Mouse (Mus musculus): ENCODE measurements around the gene Prim2. TPM values are rescaled to one million over a fixed set of nuclear protein-coding genes. Genes with fewer than 3 reads are reported as not detected.

Prim2 gene
- polyA plus RNA-seq, 1 experiment = 0.91 TPM

- H3K4me1 ChIP-seq (ENCODE audit: control insufficient read depth) = peaks cover 10% of the 10 kb centered on the region
- TF ChIP-seq GATA1 (IDR thresholded peaks at IDR 0.05; ENCODE audit: low read length) (no peak), TAL1 (IDR thresholded peaks at IDR 0.05; ENCODE audit: low read length) (no peak)
- peaks cover 26% of the 10 kb centered on the region for H3K36me3 ChIP-seq (ENCODE audit: control insufficient read depth)
- no peak overlapping the region for H3K4me3 ChIP-seq (replicated peaks)
- H3K27me3 ChIP-seq (ENCODE audit: control insufficient read depth) = no peaks in the 10 kb centered on the region
- H3K9me3 ChIP-seq (ENCODE audit: control insufficient read depth, low read length) = no peaks in the 10 kb centered on the region
These were observed 106.0 kb downstream of the Prim2 start for GRCm38 (mm10) chr1:33563611-33564010.

GRCm38 (mm10) chr1:33556638-33557037 is 113.0 kb downstream of the Prim2 start:
- no peak overlapping the region for H3K4me3 ChIP-seq (replicated peaks)
- no peaks in the 10 kb centered on the region for H3K27me3 ChIP-seq (ENCODE audit: control insufficient read depth)
- no peaks in the 10 kb centered on the region for H3K9me3 ChIP-seq (ENCODE audit: control insufficient read depth, low read length)
- TF ChIP-seq TAL1 (IDR thresholded peaks at IDR 0.05; ENCODE audit: low read length) (no peak), GATA1 (IDR thresholded peaks at IDR 0.05; ENCODE audit: low read length) (no peak)
- no peaks in the 10 kb centered on the region for H3K4me1 ChIP-seq (ENCODE audit: control insufficient read depth)
- H3K36me3 ChIP-seq (ENCODE audit: control insufficient read depth) = peaks cover 16% of the 10 kb centered on the region

- Histone ChIP-seq H3K4me1 (ENCODE audit: control insufficient read depth) (no peaks in the 10 kb centered on the region), H3K27me3 (ENCODE audit: control insufficient read depth) (no peaks in the 10 kb centered on the region), H3K4me3 (replicated peaks) (no peak overlapping the region), H3K9me3 (ENCODE audit: control insufficient read depth, low read length) (peaks cover 4% of the 10 kb centered on the region; the same call in 1 of the 2 replicates), H3K36me3 (ENCODE audit: control insufficient read depth) (peaks cover 20% of the 10 kb centered on the region)
- TF ChIP-seq TAL1 (IDR thresholded peaks at IDR 0.05; ENCODE audit: low read length) (no peak), GATA1 (IDR thresholded peaks at IDR 0.05; ENCODE audit: low read length) (no peak)
These were observed 114.0 kb downstream of the Prim2 start for GRCm38 (mm10) chr1:33555626-33556025.

GRCm38 (mm10) chr1:33551350-33551749 is 118.2 kb downstream of the Prim2 start:
- no peaks in the 10 kb centered on the region for H3K4me1 ChIP-seq (ENCODE audit: control insufficient read depth)
- H3K4me3 ChIP-seq (replicated peaks) = no peak overlapping the region
- peaks cover 21% of the 10 kb centered on the region for H3K36me3 ChIP-seq (ENCODE audit: control insufficient read depth)
- no peaks in the 10 kb centered on the region for H3K27me3 ChIP-seq (ENCODE audit: control insufficient read depth)
- H3K9me3 ChIP-seq (ENCODE audit: control insufficient read depth, low read length) = peaks cover 6% of the 10 kb centered on the region; the same call in 1 of the 2 replicates
- TF ChIP-seq GATA1 (IDR thresholded peaks at IDR 0.05; ENCODE audit: low read length) = no peak
- no peak for TF ChIP-seq TAL1 (IDR thresholded peaks at IDR 0.05; ENCODE audit: low read length)

DNA sequence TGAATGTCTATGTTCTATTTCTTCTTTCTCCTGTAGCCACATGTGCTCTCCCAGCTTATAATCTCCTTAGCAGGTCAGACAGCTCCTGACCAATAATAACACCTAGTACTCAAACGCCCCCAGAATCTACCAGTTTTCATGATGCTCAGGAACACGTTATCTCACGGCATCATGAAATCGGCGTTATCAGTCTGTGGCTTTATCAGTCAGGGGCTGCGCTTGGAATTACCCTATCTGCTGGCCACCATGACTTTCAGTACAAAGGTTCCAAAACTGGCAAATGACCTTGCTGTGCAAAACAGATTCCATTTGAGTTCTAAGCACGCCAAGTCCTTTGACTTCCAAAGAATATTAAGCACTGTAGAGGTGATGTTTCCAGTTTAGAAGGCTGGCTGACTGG is 127.9 kb downstream of the Prim2 start:
- H3K4me1 ChIP-seq (ENCODE audit: control insufficient read depth) = peaks cover 9% of the 10 kb centered on the region
- TF ChIP-seq TAL1 (IDR thresholded peaks at IDR 0.05; ENCODE audit: low read length) (no peak), GATA1 (IDR thresholded peaks at IDR 0.05; ENCODE audit: low read length) (no peak)

DNA sequence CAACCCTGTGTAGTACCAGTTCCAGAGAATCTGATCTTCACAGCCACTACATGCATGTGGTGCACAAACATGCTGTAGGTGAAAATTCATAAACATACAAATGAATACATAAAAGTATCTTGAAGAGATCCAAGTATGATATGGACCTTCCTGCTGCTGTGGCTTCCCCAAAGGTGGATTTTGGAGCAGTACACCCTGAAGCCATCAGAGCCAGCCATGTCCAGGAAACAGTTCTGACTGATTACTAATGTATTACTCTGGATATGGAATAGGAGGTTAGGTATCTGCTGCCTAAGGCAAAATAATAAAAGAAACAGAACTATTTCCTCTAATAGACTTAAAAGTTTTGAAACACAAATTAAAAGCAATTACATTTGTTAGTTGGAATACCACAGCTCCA is 131.6 kb downstream of the Prim2 start:
- TF ChIP-seq GATA1 (IDR thresholded peaks at IDR 0.05; ENCODE audit: low read length) (no peak), TAL1 (IDR thresholded peaks at IDR 0.05; ENCODE audit: low read length) (no peak)
- Histone ChIP-seq H3K4me1 (ENCODE audit: control insufficient read depth) (peaks cover 10% of the 10 kb centered on the region), H3K27me3 (ENCODE audit: control insufficient read depth) (no peaks in the 10 kb centered on the region), H3K4me3 (replicated peaks) (no peak overlapping the region), H3K36me3 (ENCODE audit: control insufficient read depth) (peaks cover 47% of the 10 kb centered on the region), H3K9me3 (ENCODE audit: control insufficient read depth, low read length) (peaks cover 5% of the 10 kb centered on the region)

More for the DNA sequence above, 127.9 kb downstream of the Prim2 start:
- H3K4me3 ChIP-seq (replicated peaks) = no peak overlapping the region
- no peaks in the 10 kb centered on the region for H3K27me3 ChIP-seq (ENCODE audit: control insufficient read depth)
- H3K9me3 ChIP-seq (ENCODE audit: control insufficient read depth, low read length) = peaks cover 5% of the 10 kb centered on the region
- H3K36me3 ChIP-seq (ENCODE audit: control insufficient read depth) = peaks cover 43% of the 10 kb centered on the region

- TF ChIP-seq TAL1 (IDR thresholded peaks at IDR 0.05; ENCODE audit: low read length) (no peak), GATA1 (IDR thresholded peaks at IDR 0.05; ENCODE audit: low read length) (no peak)
- Histone ChIP-seq H3K4me1 (ENCODE audit: control insufficient read depth) (peaks cover 14% of the 10 kb centered on the region), H3K9me3 (ENCODE audit: control insufficient read depth, low read length) (peaks cover 5% of the 10 kb centered on the region), H3K4me3 (replicated peaks) (no peak overlapping the region), H3K36me3 (ENCODE audit: control insufficient read depth) (peaks cover 47% of the 10 kb centered on the region), H3K27me3 (ENCODE audit: control insufficient read depth) (no peaks in the 10 kb centered on the region)
These were observed 133.2 kb downstream of the Prim2 start for GRCm38 (mm10) chr1:33536272-33537004.

GRCm38 (mm10) chr1:33535140-33535686 is 134.4 kb downstream of the Prim2 start:
- Histone ChIP-seq H3K9me3 (ENCODE audit: control insufficient read depth, low read length) (peaks cover 5% of the 10 kb centered on the region), H3K27me3 (ENCODE audit: control insufficient read depth) (no peaks in the 10 kb centered on the region), H3K4me3 (replicated peaks) (no peak overlapping the region), H3K36me3 (ENCODE audit: control insufficient read depth) (peaks cover 49% of the 10 kb centered on the region), H3K4me1 (ENCODE audit: control insufficient read depth) (peaks cover 27% of the 10 kb centered on the region)
- TF ChIP-seq GATA1 (IDR thresholded peaks at IDR 0.05; ENCODE audit: low read length) (no peak), TAL1 (IDR thresholded peaks at IDR 0.05; ENCODE audit: low read length) (no peak)

DNA sequence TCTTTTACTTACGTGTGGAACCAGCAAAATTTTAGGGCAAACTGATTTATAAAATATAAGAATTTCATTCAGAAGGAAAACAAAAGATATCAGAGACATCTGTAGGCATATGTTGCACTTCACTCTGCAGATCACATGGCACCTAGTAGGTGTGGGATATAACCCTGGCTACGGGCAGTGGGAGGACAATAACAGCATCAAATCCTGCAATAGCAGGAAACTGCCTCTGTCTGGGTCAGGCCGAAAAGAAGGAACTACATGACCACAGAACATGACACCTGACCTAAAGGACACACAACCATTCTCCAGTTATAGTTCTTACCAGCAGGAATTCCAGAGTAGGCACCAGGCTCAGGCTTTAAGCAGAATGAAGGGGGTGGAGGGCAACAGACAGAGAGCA is 137.7 kb downstream of the Prim2 start:
- H3K4me1 ChIP-seq (ENCODE audit: control insufficient read depth) = peaks cover 37% of the 10 kb centered on the region
- H3K9me3 ChIP-seq (ENCODE audit: control insufficient read depth, low read length) = peaks cover under 1% of the 10 kb centered on the region
- H3K27me3 ChIP-seq (ENCODE audit: control insufficient read depth) = no peaks in the 10 kb centered on the region
- H3K36me3 ChIP-seq (ENCODE audit: control insufficient read depth) = peaks cover 50% of the 10 kb centered on the region
- no peak overlapping the region for H3K4me3 ChIP-seq (replicated peaks)
- no peak for TF ChIP-seq TAL1 (IDR thresholded peaks at IDR 0.05; ENCODE audit: low read length)
